Mouse (Mus musculus) thymus, adult 2 months (tissue): ENCODE measurements around the gene Efemp2. TPM values are rescaled to one million over a fixed set of nuclear protein-coding genes. Genes with fewer than 3 reads are reported as not detected.
"Not testable (repeated sequence)": the region's sequence is repeated elsewhere in the genome, so short reads cannot be mapped to it uniquely, and the experiment has no call there.

Experiments
- DNase-seq: peaks from one replicate; pipeline ENCODE4 v3.0.0; 2021
- H3K27ac ChIP-seq: fragments of 200-500 bp; 2 replicates; pipeline ENCODE4 v1.5.1; 2012; ENCODE audit warnings: low read length, control low read depth; ENCODE audit not compliant: control insufficient read depth, insufficient read depth
- H3K27me3 ChIP-seq: fragments of 200-500 bp; 2 replicates; pipeline ENCODE4 v1.6.1; 2012; ENCODE audit warnings: mild to moderate bottlenecking, low read length, moderate library complexity, mixed read lengths; ENCODE audit not compliant: control insufficient read depth, insufficient read depth
- H3K36me3 ChIP-seq: fragments of 200-500 bp; 2 replicates; pipeline ENCODE4 v1.6.1; 2012; ENCODE audit warnings: mild to moderate bottlenecking, low read length, moderate library complexity; ENCODE audit not compliant: control insufficient read depth, insufficient read depth
- H3K4me1 ChIP-seq: fragments of 200-500 bp; replicated peaks from 2 replicates; pipeline ENCODE4 v1.6.1; 2012; ENCODE audit warnings: low read length; ENCODE audit not compliant: control insufficient read depth, insufficient read depth
- H3K4me3 ChIP-seq: fragments of 200-500 bp; 2 replicates; pipeline ENCODE4 v1.5.1; 2012; ENCODE audit warnings: mild to moderate bottlenecking, low read length, control low read depth, moderate library complexity; ENCODE audit not compliant: control insufficient read depth, insufficient read depth
- CTCF ChIP-seq: fragments of 200-500 bp; IDR thresholded peaks from 2 replicates; pipeline ENCODE4 v1.5.1; 2012; ENCODE audit warnings: mild to moderate bottlenecking, control low read depth, low read length, moderate library complexity, borderline replicate concordance; ENCODE audit not compliant: control insufficient read depth, poor library complexity, insufficient read depth; ENCODE audit errors: extremely low read depth
- POLR2A ChIP-seq: fragments of 200-500 bp; IDR thresholded peaks from 2 replicates; pipeline ENCODE4 v1.6.1; 2012; ENCODE audit warnings: mild to moderate bottlenecking, low read length, control low read depth, moderate library complexity; ENCODE audit not compliant: control insufficient read depth, poor library complexity, insufficient read depth; ENCODE audit errors: extremely low read depth
- WGBS: fragments of 180-500 bp; shearing (Covaris S2); methylation state at CpG from one replicate; pipeline ENCODE4 v1.1.7; 2018; 5-methylcytosine and 5-hydroxymethylcytosine counted together
- polyA plus RNA-seq: library from polyadenylated mRNA; depleted of rRNA; stranded (reverse); fragments of >200 nt; gene quantifications from 2 replicates; pipeline ENCODE4 v1.2.3, GENCODE M21; 2012

Efemp2 gene
- polyA plus RNA-seq, 1 experiment: 21.6 TPM

- Histone ChIP-seq H3K4me1 (peaks cover 23% of the 10 kb centered on the region), H3K27me3 (no peaks in the 10 kb centered on the region), H3K36me3 (peaks cover 20% of the 10 kb centered on the region; the same call in 1 of the 2 replicates), H3K4me3 (no peak overlapping the region), H3K27ac (no peak overlapping the region)
- TF ChIP-seq CTCF: no peak
- TF ChIP-seq POLR2A: no peak
- DNase-seq: no peak
- WGBS: 96% methylated on average over 7 of the region's 7 CpGs
Measured at GRCm38 (mm10) chr19:5485821-5486220, 12.1 kb downstream of the Efemp2 start.

DNA sequence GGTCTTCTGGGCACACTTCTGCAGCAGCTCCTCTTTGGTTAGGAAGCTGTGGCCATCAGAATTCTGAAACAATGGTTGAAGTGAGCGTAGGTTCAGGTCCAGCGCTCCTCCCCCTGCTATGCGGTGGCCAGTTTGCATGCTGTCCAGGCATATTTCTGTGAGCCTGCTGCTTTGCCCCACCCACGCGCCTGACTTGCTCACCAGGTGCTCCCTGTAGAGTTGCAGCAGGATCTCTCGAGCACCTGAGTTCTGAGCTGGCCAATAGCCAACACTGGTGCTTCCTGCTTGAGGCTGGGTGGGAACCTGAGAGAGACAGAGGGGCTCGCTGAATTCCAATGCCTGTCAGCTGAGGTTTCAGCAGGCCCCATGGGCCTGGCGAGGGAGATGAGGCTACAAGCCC lies 12.5 kb downstream of the Efemp2 start:
- DNase-seq: no peak
- WGBS: 86% methylated on average over 8 of the region's 8 CpGs
- TF ChIP-seq CTCF (no peak), POLR2A (no peak)
- Histone ChIP-seq H3K27me3 (no peaks in the 10 kb centered on the region), H3K4me3 (no peak overlapping the region), H3K36me3 (peaks cover 20% of the 10 kb centered on the region; the same call in 1 of the 2 replicates), H3K27ac (no peak overlapping the region), H3K4me1 (peaks cover 23% of the 10 kb centered on the region)

- peaks cover 23% of the 10 kb centered on the region for H3K4me1 ChIP-seq
- 90% methylated on average over 4 of the region's 4 CpGs for WGBS
- H3K27ac ChIP-seq: no peak overlapping the region
- no peak for TF ChIP-seq POLR2A
- no peak for TF ChIP-seq CTCF
- H3K36me3 ChIP-seq: peaks cover 20% of the 10 kb centered on the region; the same call in 1 of the 2 replicates
- DNase-seq: no peak
- no peaks in the 10 kb centered on the region for H3K27me3 ChIP-seq
- no peak overlapping the region for H3K4me3 ChIP-seq
Measured at GRCm38 (mm10) chr19:5486771-5487170, 13.0 kb downstream of the Efemp2 start.

DNA sequence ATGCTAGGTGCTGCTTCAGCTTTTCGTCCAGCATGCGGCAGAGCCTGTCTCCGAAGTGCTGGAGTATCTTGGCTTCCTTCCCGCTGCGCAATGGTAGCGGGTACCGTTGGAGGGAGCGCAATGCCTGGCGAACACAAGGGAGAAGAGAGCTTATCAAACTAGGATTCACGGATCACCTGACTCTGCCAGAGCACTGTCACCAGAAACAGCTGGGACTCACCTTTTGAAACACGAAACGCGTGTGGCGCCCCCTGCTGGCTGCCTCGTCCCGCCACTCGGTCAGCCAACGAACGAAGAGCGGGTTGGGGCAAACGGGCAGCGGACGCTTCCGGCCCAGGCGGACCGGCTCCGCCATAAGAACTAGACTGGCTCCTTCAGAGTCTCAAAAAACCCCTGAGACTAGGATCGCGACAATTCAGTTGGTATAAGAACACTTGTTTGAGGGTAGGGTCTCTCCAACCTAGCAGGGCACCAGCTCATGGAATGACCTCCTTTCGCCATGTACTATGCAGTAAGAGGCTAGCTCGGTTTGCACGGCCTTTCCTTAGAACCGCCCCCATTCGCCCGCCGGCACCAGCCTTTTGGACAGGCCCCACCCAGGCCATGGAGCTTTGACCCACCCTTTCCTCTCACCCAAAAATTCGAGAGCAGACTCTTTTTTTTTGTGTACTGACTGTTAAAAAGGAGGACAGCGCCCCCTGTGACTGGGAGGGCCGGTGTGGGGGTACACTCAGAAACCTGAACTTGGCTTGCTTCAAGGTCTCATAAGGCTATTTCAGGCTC lies 14.2 kb downstream of the Efemp2 start, which contains the start of gene Mus81:
Gene Mus81, minus strand, starts transcription at position 635 of the 783 bp plus-strand sequence.
- peak; percentile 99 for TF ChIP-seq CTCF
- TF ChIP-seq POLR2A: peak; percentile 31; the same call in 1 of the 2 replicates

GRCm38 (mm10) chr19:5488878-5489571 lies 15.3 kb downstream of the Efemp2 start:
- Histone ChIP-seq H3K27ac (peak overlapping the region; percentile 97), H3K4me3 (peak overlapping the region; percentile 51), H3K4me1 (peaks cover 26% of the 10 kb centered on the region), H3K36me3 (peaks cover 25% of the 10 kb centered on the region), H3K27me3 (no peaks in the 10 kb centered on the region)
- peak; percentile 82 for TF ChIP-seq POLR2A
- peak; percentile 53; the same call in 1 of the 2 replicates for TF ChIP-seq CTCF
- peak; percentile 99 for DNase-seq
- WGBS: under 1% methylated on average over 26 of the region's 26 CpGs

More for the DNA sequence above, 14.2 kb downstream of the Efemp2 start, which contains the start of gene Mus81:
- Histone ChIP-seq H3K27ac (peak within 1 kb of the TSS; percentile 97), H3K36me3 (peaks cover 22% of the 10 kb centered on the region), H3K4me1 (peaks cover 26% of the 10 kb centered on the region), H3K4me3 (peak within 1 kb of the TSS; percentile 63), H3K27me3 (no peaks in the 10 kb centered on the region)
- WGBS: under 1% methylated on average over 39 of the region's 39 CpGs
- peak; percentile 96 for DNase-seq

GRCm38 (mm10) chr19:5489721-5490120 lies 16.0 kb downstream of the Efemp2 start:
- not testable (repeated sequence) for H3K27me3 ChIP-seq, H3K4me3 ChIP-seq
- H3K4me1 ChIP-seq: peaks cover 25% of the 10 kb centered on the region
- peak; percentile 24 for DNase-seq
- peak overlapping the region; percentile 88 for H3K27ac ChIP-seq
- 16% methylated on average over 10 of the region's 10 CpGs for WGBS
- H3K36me3 ChIP-seq: peaks cover 27% of the 10 kb centered on the region
